Mouse (Mus musculus): ENCODE results near the gene Osbpl5. TPM values are rescaled to one million over a fixed set of nuclear protein-coding genes. Genes with fewer than 3 reads are reported as not detected.

Osbpl5 gene
- polyA plus RNA-seq, 1 experiment from 2014 or later = 4.8 TPM

DNA sequence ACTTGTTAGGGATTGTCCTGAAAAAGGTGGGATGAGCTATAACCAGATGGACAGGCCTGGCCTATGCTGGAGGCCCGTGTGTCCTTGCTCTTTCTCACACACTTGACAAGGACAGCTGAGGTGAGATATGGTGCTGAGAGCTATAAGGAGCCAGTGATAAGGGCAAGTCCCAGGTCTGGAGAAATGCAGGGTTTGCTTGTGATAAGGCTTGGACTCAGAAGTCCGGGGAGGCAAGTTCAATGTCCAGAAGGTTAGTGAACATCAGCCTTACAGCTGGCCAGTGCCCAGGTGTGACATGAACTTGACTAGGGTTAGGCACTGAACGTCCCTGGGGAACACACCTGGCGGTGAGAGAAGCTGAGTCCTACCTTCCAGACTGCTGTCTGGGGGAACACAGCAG lies 4.7 kb downstream of the Osbpl5 start:
- Histone ChIP-seq H3K36me3 (no peaks in the 10 kb centered on the region), H3K4me2 (no peak overlapping the region), H3K4me3 (no peak overlapping the region), H3K4me1 (peaks cover 20% of the 10 kb centered on the region), H3K9ac (no peak overlapping the region), H3K27me3 (replicated peaks) (peaks cover 54% of the 10 kb centered on the region), H3K9me3 (replicated peaks) (no peaks in the 10 kb centered on the region), H3K27ac (no peak overlapping the region)
- WGBS (ENCODE audit: insufficient replicate concordance) = 30% methylated on average over 4 of the region's 4 CpGs
- no peak for ATAC-seq

DNA sequence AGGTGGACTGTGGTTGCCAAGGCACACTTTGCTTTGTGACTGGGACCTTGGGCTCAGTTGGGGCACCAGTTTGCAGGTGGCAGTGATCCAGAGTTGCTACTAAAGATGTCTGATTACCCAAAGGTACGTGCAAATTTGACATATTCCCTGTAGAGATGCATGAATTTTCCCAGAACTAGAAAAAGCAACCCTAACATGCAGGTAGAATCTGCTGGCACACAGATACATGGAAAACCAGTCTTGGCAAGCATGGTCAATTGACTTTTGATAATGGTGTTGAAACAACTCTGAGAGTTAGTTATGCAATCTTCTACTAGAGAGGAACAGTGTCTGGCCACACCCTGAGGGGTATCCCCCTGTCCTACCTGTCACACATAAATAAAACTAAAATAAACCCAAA lies 5.4 kb downstream of the Osbpl5 start:
- Histone ChIP-seq H3K9ac (no peak overlapping the region), H3K4me3 (no peak overlapping the region), H3K27me3 (replicated peaks) (peaks cover 49% of the 10 kb centered on the region), H3K4me2 (no peak overlapping the region), H3K4me1 (peaks cover 13% of the 10 kb centered on the region), H3K36me3 (no peaks in the 10 kb centered on the region), H3K27ac (no peak overlapping the region), H3K9me3 (replicated peaks) (no peaks in the 10 kb centered on the region)
- WGBS (ENCODE audit: insufficient replicate concordance) = 66% methylated on average over 1 of the region's 1 CpGs
- ATAC-seq = no peak

DNA sequence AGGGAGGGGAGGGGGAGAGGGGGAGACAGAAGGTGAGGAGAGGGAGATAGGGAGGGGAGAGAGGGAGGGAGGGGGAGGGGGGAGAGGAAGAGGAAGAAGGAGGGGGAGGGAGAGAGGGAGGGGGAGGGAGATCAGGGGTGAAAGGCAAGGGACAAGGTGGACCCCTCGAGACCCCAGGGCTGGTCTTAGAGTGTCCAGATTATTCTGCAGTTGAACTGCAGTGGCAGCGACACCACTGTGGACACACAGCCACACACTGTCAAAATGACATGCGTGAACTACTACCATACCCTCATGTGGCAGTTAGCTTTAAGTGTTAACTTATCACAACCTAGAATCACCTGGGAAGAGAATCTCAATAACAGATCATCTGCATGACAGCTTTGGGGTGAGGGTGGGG lies 7.7 kb downstream of the Osbpl5 start:
- H3K27ac ChIP-seq = no peak overlapping the region
- no peak overlapping the region for H3K9ac ChIP-seq
- peaks cover 2% of the 10 kb centered on the region; the same call in 1 of the 2 replicates for H3K4me1 ChIP-seq
- no peaks in the 10 kb centered on the region for H3K9me3 ChIP-seq (replicated peaks)
- H3K36me3 ChIP-seq = no peaks in the 10 kb centered on the region
- H3K4me3 ChIP-seq = no peak overlapping the region
- no peak overlapping the region for H3K4me2 ChIP-seq
- peaks cover 27% of the 10 kb centered on the region for H3K27me3 ChIP-seq (replicated peaks)
- 39% methylated on average over 3 of the region's 3 CpGs for WGBS (ENCODE audit: insufficient replicate concordance)
- ATAC-seq = no peak

DNA sequence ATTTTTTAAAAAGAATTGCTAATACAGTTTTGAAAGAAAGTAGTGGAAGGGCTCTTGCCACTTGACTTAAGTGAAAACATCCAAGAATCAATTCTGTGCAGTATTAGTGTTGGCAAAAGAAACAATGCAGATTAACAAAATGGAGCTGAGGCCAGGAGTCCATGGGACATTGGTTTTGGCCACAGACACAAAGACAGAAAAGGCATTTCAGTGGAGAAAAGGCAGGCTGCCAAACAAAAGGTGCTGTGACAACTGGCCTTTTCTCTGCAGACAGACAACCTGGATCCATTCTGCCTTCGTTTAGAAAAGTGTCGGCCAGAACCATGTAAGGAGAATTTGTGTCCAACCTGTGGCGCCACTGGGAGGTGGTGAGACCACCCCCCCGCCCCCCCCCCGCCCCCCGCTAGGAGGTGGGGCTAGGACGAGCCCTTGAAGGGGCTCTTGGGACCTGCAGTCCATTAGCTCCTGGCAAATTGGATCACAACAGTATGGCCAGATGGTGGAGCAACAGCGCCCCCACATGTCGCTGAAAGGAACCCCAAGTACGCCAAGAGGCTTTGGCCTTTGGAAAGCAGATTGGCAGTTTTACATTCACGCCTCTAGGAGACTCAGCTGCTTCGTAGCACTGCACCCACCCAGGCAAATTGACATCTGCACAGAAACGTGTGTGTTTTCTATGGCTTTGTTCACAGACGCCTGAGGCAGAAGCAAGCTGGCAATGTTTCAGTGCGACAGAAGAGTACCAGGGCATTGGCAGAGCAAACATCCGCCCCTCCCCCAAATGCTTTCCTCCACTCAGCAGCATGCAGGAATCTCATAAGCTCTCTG lies 8.5 kb downstream of the Osbpl5 start:
- H3K4me3 ChIP-seq = no peak overlapping the region
- no peak overlapping the region for H3K27ac ChIP-seq
- H3K4me2 ChIP-seq = peak overlapping the region; percentile 24

DNA sequence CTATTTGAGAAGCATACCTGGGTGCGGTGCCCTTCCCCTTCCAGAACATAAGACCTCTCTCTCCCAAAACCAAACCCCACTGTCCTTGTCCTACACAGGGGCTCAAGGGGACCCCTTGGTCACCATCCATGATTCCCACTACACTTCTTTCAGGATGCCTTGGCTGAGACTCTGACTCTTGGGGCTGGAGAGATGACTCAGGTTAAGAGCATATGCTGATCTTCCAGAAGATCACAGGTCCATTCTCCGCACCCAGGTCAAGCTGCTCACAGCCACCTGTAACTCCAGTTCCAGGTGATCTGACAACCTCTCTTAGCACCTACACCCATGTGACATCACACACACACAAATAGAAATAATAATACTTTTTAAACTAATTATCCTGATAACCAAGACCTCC lies 16.1 kb downstream of the Osbpl5 start:
- Histone ChIP-seq H3K4me2 (peak overlapping the region; percentile 58), H3K27ac (no peak overlapping the region), H3K9me3 (replicated peaks) (no peaks in the 10 kb centered on the region), H3K4me1 (no peaks in the 10 kb centered on the region), H3K4me3 (peak overlapping the region; percentile 42; the same call in 1 of the 2 replicates), H3K36me3 (no peaks in the 10 kb centered on the region), H3K9ac (no peak overlapping the region), H3K27me3 (replicated peaks) (peaks cover 57% of the 10 kb centered on the region)
- 15% methylated on average over 2 of the region's 2 CpGs for WGBS (ENCODE audit: insufficient replicate concordance)
- no peak for ATAC-seq

More for the DNA sequence above, 8.5 kb downstream of the Osbpl5 start:
- Histone ChIP-seq H3K27me3 (replicated peaks) (peaks cover 25% of the 10 kb centered on the region), H3K36me3 (no peaks in the 10 kb centered on the region), H3K9ac (no peak overlapping the region), H3K4me1 (peaks cover 2% of the 10 kb centered on the region; the same call in 1 of the 2 replicates), H3K9me3 (replicated peaks) (no peaks in the 10 kb centered on the region)
- 6% methylated on average over 16 of the region's 16 CpGs for WGBS (ENCODE audit: insufficient replicate concordance)
- ATAC-seq = 0 out of 2 replicates have a peak, but pooled peaks have one; percentile 27

DNA sequence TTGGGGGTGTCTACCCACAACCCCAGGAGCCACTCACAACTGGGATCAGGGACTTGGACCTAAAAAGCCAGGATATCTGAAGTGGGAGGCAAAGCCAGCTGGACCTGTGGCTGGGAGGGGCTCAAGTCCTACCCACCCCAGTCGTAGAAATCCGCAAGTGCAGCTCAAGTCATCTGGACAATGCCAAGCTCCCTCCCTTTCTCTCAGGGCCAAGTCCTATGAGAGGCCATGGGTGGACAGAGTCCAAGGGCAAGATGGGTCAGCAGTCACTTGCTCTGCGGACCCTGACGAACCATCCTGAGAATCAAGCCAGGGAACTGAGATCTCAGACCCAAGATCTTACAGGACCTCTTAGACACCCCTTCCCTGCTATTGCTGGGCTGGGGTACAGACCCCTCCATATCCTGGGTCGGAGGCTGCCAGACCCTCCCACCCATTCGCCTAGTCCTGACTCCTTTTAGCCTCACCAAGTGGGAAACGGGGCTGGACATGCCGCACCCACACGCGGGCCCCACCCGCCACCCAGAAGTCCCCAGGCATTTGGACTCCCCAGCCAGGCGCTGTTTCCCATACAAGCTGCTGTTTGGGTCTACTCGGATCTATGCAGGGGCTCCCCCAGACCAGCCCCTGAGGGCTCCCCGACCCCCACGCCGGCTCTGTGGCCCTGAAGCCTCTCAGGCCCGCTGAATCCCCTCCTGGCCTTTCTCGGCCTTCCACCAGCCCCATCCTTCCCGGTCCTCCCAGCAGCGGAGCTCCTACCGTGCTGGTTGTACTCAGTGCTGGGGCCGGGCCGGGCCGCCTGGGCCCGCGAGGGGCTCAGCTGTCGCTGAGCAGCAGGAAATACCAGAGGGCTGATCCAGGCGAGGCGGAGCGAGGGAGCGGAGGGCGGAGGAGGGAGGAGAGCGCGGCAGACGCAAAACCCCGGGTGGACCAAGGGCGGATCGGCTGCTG lies 17.0 kb downstream of the Osbpl5 start:
- H3K4me2 ChIP-seq = peak overlapping the region; percentile 58
- no peak overlapping the region for H3K27ac ChIP-seq
- no peaks in the 10 kb centered on the region for H3K4me1 ChIP-seq
- H3K9ac ChIP-seq = peak overlapping the region; percentile 46
- H3K9me3 ChIP-seq (replicated peaks) = no peaks in the 10 kb centered on the region
- ATAC-seq = peak; percentile 58
- no peaks in the 10 kb centered on the region for H3K36me3 ChIP-seq
- H3K4me3 ChIP-seq = peak overlapping the region; percentile 42
- H3K27me3 ChIP-seq (replicated peaks) = peaks cover 57% of the 10 kb centered on the region
- 11% methylated on average over 37 of the region's 38 CpGs for WGBS (ENCODE audit: insufficient replicate concordance)

DNA sequence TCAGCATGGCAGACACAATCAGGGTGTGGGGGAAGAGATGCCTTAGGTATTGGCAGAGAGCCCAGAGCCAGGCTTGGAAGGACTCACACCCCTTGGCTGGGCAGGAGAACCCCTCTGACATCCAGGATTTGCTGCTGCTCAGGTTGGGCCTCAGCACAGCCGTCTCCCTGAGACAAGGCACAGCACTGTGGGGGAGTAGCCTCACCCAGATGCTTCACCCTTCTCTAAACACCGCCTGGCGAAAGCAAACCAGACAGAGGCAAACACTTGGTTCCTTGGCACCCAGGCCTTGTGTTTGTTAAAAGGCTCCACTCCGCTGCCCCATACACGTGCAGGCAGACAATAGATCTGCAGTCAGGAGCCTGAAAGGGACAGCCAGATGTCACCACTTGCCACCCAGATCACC lies 18.2 kb downstream of the Osbpl5 start:
- no peaks in the 10 kb centered on the region for H3K36me3 ChIP-seq
- H3K27ac ChIP-seq = no peak overlapping the region
- no peaks in the 10 kb centered on the region for H3K4me1 ChIP-seq
- no peak overlapping the region for H3K4me3 ChIP-seq
- no peak for ATAC-seq
- H3K9ac ChIP-seq = no peak overlapping the region
- peaks cover 55% of the 10 kb centered on the region for H3K27me3 ChIP-seq (replicated peaks)
- no peaks in the 10 kb centered on the region for H3K9me3 ChIP-seq (replicated peaks)
- H3K4me2 ChIP-seq = peak overlapping the region; percentile 3; the same call in 1 of the 2 replicates
- 52% methylated on average over 5 of the region's 5 CpGs for WGBS (ENCODE audit: insufficient replicate concordance)

DNA sequence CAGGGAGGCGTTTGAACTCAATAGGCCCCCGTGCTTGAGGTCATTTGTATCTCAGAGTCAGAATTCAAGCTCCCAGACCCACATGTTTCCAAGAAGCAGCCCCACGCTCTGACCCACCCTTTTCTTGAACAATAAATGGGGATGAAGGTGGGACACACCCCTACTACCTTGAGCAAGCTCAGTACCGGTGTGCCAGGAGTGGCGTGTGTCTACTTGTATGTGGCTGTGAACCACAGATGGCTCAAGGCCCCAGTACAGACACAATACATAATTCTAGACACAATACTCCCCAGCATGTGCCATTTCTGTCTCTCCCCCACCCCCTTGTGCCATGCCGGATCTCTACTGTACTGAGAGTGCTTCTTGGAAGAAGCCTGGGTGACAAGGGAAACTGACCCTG lies 18.6 kb downstream of the Osbpl5 start:
- Histone ChIP-seq H3K27me3 (replicated peaks) (peaks cover 51% of the 10 kb centered on the region), H3K9ac (no peak overlapping the region), H3K4me2 (peak overlapping the region; percentile 3; the same call in 1 of the 2 replicates), H3K4me1 (no peaks in the 10 kb centered on the region), H3K9me3 (replicated peaks) (no peaks in the 10 kb centered on the region), H3K27ac (no peak overlapping the region), H3K36me3 (no peaks in the 10 kb centered on the region), H3K4me3 (no peak overlapping the region)
- ATAC-seq = no peak
- 53% methylated on average over 6 of the region's 6 CpGs for WGBS (ENCODE audit: insufficient replicate concordance)

DNA sequence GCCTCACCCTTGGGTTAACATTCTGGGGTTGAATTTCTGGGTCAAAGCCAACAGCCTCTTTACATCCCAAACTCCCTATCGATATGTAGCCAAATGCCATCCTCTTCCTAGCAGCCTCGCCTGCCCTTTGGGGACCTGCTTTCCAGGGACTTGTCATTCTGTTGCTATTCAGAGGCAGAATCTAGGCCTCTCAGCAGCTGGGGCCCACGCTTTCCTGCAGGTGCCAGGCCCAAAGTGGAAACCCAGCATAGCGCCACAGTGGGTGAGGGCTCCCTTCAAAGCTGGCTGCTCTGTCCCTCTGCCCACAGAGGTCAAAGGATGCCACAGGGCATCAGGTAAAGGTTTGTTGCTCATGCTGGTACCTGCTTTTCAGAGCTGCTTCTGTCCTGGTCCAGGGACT lies 23.0 kb downstream of the Osbpl5 start:
- no peak overlapping the region for H3K4me3 ChIP-seq
- H3K4me1 ChIP-seq = no peaks in the 10 kb centered on the region
- no peak overlapping the region for H3K27ac ChIP-seq
- no peaks in the 10 kb centered on the region for H3K36me3 ChIP-seq
- H3K4me2 ChIP-seq = no peak overlapping the region
- H3K9me3 ChIP-seq (replicated peaks) = no peaks in the 10 kb centered on the region
- 57% methylated on average over 4 of the region's 4 CpGs for whole genome bisulfite sequencing (ENCODE audit: insufficient replicate concordance)
- ATAC-seq = no peak
- peaks cover 6% of the 10 kb centered on the region for H3K27me3 ChIP-seq (replicated peaks)
- H3K9ac ChIP-seq = no peak overlapping the region

DNA sequence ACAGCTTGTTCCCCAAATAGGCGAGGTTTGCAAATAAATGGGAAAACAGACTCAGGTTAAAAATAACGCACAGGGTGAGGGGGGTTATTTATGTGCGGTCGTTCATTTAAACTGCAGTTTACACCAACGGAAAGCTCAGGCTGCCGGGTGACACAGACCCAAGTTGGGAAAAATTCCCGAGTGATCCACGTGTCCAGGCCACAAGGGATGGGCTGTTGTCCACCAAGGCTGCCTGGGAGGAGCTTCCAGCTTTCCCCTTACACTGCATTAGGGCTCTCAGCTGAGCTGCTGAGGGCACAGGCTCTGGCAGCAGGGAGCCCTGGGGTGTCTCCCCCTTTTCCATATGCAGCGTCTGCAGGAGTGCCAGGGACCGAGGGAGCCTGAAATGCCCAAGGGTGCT lies 26.9 kb downstream of the Osbpl5 start:
- Histone ChIP-seq H3K9me3 (replicated peaks) (no peaks in the 10 kb centered on the region), H3K4me3 (no peak overlapping the region), H3K4me1 (no peaks in the 10 kb centered on the region), H3K4me2 (no peak overlapping the region), H3K27me3 (replicated peaks) (no peaks in the 10 kb centered on the region; the same call in none of the 2 replicates), H3K27ac (no peak overlapping the region), H3K36me3 (no peaks in the 10 kb centered on the region), H3K9ac (no peak overlapping the region)
- no peak for ATAC-seq
- 64% methylated on average over 10 of the region's 10 CpGs for WGBS (ENCODE audit: insufficient replicate concordance)

DNA sequence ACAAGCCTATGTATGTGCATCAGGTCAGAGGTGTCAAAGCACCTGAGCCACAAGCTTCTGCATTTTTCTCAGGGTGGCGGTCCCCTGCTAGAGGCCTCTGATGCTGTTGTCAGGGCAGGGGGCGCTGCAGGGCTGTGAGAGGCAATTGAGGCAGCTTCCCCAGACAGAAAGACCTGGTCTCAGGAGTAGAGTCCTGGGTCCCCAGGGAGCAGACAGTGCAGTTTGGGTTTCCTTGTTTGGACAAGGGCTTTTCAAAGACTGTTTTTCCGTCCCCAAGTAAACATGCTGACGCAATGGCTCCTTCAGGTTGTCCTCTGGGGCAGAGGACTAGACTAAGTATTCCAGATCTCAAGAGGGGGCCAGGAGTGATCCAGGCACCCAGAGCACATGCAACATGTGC lies 30.4 kb downstream of the Osbpl5 start:
- Histone ChIP-seq H3K4me1 (no peaks in the 10 kb centered on the region), H3K36me3 (no peaks in the 10 kb centered on the region), H3K27ac (no peak overlapping the region), H3K4me2 (no peak overlapping the region), H3K9me3 (replicated peaks) (no peaks in the 10 kb centered on the region), H3K27me3 (replicated peaks) (no peaks in the 10 kb centered on the region; the same call in 1 of the 2 replicates), H3K9ac (no peak overlapping the region), H3K4me3 (no peak overlapping the region)
- WGBS (ENCODE audit: insufficient replicate concordance) = 65% methylated on average over 4 of the region's 4 CpGs
- no peak for ATAC-seq

DNA sequence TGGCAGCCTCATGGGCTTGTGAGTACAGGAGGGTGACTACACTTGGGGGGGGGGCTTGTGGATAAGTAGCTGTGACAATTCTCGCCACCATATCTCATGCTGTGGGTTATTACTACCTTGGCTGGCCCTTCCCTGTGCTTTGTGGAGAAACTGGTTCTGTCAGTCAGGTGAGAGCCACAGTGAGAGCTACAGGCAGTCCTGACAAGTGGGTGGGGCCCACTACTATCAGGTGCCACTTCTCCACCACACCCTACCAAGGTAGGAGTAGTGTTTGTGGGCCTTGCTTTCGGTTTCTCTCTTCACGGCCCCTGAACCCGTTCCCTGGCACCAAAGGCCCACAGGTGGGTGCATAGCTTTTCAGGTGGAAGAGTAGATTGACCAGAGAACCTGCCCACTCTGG lies 32.9 kb downstream of the Osbpl5 start:
- Histone ChIP-seq H3K9ac (no peak overlapping the region), H3K9me3 (replicated peaks) (no peaks in the 10 kb centered on the region), H3K4me3 (no peak overlapping the region), H3K4me1 (no peaks in the 10 kb centered on the region), H3K27ac (no peak overlapping the region), H3K4me2 (no peak overlapping the region), H3K27me3 (replicated peaks) (no peaks in the 10 kb centered on the region; the same call in 1 of the 2 replicates), H3K36me3 (no peaks in the 10 kb centered on the region)
- WGBS (ENCODE audit: insufficient replicate concordance) = 61% methylated on average over 4 of the region's 4 CpGs
- no peak for ATAC-seq

Data from liver, embryonic 12.5 days (tissue).